Mouse (Mus musculus): ENCODE results near the gene Alkbh4. TPM values are rescaled to one million over a fixed set of nuclear protein-coding genes. Genes with fewer than 3 reads are reported as not detected.
"Not testable (repeated sequence)": the region's sequence is repeated elsewhere in the genome, so short reads cannot be mapped to it uniquely, and the experiment has no call there.

Gene Alkbh4
- total RNA-seq (2014; fragmentation: Nextera tagmentation) (12.1 and 19.2 TPM in 2 replicates), total RNA-seq (2017) (8.1 and 8.5 TPM in 2 replicates)

DNA sequence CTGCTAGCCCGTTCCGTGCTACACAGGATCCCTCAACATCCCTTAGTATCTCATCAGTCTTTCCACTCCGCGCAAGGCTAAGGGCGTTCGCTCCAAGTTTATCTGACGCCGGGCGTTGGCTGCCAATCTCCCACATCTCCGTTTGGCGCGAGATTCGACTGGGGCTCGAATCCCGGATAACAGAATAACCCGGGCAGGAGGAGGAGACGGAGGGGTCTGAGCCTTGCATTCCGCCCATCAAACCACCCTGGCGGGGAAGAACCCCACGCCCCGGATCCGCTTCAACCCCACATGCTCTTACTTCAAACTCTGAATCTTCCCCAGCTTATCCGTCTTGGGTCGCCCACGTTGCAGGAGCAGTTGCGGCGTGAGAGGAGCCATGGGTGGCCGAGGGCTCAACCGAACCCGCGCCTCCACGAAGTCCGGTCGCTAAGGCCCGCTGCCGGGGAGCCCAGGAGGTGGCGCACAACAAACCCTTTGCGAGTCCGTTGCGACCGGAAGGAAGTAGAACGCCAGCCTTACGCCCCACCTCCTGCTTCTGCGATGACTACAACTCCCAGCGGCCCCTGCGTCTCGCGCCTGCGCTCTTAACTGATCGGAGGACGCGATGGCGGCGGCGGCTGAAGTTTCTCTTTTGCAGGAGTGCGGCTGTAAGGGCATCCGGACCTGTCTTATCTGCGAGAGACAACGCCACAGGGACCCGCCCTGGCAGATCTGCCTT lies at the start of gene Alkbh4, which contains the start of gene Lrwd1:
Gene Alkbh4, plus strand, starts transcription at position 576 of the 721 bp plus-strand sequence.
Gene Lrwd1, minus strand, starts transcription at position 504 of the 721 bp plus-strand sequence.
- ATAC-seq (replicated peaks; ENCODE audit: low FRiP score, low TSS enrichment, poor library complexity, severe bottlenecking), result peak; percentile 85

DNA sequence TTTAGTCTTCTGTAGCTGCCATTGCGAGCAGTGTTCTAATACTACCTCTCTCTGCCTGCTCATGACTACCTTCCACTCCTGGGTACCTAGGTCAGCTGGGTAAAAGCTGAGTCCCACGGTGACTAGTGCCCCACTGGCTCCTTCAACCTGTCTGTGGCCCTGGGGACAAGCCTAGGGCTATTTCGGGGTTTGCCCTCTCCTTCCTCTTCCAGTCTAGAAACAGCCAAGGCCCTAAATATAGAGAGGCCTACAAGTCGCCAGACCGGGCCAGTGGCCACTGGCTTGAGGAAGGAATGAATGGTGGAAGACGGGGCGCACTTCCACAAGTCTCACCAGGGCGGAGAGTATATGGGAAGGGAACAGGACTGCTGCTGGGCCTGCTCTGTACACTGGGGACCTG lies 49.7 kb upstream of the Alkbh4 start:
- no peak for ATAC-seq (replicated peaks; ENCODE audit: low FRiP score, low TSS enrichment, poor library complexity, severe bottlenecking)

DNA sequence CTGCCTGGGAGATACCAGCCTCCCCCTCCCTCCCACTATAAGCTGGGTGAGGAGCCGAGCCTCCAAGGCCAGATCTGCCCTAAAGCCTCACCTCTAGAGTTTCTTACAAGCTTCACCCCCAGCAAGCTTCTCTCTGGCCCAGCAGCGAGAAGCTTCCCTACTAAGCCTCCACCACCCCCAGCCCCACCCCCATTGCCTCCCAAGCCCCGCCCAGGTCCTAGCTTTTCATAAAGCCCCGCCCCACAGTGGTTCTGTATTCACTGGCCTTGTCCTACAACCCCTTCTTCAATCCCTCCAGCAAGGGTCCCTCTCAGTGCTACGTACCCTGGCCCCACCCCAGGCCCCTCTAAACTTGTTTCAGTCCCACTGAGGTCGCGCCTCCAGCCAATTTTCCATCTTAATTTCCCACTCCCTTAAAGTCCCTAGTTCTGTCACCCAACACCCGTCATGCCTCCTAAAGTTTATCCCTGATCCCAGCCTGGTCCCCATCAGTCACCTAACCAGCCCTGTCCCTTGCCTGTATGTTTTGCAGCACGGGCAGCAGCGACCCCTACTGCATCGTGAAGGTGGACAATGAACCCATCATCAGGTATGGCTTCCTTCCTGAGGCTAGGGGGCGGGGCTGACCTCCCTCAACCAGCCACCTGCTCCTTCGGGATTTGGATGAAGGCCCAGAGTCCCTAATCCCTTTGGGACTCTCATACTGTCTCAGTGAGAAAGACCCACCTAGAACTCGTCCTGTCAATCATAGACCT lies 46.9 kb upstream of the Alkbh4 start:
- no peak for ATAC-seq (replicated peaks; ENCODE audit: low FRiP score, low TSS enrichment, poor library complexity, severe bottlenecking)

DNA sequence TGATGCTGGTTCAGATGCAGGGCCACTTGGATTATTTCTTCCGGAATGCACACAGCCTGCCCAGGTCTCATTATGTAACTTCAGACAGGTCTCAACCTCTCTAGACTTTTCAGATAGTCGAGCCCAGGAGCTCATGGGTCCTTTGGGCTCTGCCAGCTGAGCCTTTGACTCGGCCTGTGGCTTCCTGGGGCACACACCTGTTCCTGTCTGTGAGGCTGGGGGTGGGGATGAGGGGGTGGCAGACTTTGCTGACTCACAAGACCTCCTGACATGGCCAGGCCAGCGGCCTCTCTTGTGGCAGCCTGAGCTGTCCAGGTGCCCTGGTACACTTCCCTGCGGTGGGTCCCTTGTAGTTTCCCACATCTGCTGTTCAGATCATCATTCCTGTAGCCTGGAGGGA lies 44.0 kb upstream of the Alkbh4 start:
- no peak for ATAC-seq (replicated peaks; ENCODE audit: low FRiP score, low TSS enrichment, poor library complexity, severe bottlenecking)

DNA sequence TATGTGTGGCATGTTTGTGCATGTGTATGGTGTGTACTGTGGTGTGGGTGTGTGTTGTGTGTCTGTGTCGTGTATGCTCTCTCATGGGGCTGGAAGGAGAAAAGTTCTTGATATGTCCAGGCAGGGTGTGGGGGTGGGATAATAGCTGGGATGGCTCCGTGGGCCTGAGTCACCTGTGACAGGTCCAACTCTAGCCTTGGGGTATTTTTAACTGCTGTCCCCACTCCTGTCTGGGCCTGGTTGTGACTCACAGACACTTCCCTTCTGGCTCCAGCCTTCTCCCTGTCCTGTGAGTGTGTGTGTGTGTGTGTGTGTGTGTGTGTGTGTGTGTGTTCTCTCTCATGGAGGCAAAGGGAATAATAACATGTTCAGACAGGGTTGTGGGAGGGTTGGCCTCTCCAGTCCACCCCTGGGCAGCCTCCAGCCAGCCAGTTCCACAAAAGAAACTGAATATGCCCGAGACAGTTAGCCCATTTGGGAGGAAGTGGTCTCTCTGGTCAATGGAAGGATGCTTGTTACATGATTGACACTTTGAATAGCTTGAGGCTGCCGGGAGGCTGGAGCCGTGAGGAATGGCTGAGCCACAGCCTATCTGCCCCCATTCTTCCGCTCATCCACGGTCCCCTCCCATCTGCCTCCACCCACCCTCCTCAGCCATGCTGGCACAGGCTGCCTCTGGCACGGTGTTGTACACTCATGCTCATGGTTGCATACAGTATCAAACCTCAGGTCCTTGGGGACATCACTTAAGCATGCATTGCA lies 41.5 kb upstream of the Alkbh4 start:
- ATAC-seq (replicated peaks; ENCODE audit: low FRiP score, low TSS enrichment, poor library complexity, severe bottlenecking), result no peak; the same call in 1 of the 2 replicates

DNA sequence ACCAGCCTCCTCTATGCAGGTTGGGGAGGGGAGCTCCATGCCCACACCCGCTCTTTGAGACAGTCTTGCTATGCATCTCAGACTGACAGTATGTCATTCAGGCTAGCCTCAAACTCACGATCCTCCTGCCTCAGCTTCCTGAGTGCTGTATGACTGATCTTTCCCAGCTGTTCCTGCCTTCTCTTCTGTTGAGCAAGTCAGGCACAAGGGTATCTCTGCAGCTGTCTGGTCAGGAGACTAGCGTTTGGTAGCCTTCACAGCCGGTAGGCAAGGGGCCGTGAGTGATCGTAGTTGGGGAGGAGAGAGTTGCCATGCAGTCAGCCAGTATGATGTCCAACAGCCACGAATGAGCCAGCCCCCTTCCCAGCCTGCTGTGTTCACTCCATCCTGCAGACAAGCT lies 40.9 kb upstream of the Alkbh4 start:
- no peak for ATAC-seq (replicated peaks; ENCODE audit: low FRiP score, low TSS enrichment, poor library complexity, severe bottlenecking)

DNA sequence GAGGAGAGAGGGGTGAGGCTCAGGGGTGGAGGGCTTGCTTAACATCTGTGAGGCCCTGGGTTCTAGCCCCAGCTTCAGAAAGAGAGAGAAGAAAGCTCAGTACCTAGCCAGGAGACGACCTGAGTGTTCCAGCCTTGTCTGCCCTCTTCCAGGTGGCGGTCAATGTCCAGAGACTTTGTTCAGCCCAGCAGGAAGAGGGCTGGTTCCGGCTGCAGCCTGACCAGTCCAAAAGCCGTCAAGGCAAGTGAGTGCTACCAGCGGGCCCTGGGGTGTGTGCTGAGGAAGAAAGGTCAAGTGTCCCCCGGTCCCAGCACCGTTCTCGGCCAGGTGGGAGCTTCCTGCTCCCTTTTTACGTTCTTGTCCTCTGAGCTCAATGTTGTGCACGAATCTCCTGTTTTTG lies 37.4 kb upstream of the Alkbh4 start:
- no peak for ATAC-seq (replicated peaks; ENCODE audit: low FRiP score, low TSS enrichment, poor library complexity, severe bottlenecking)

DNA sequence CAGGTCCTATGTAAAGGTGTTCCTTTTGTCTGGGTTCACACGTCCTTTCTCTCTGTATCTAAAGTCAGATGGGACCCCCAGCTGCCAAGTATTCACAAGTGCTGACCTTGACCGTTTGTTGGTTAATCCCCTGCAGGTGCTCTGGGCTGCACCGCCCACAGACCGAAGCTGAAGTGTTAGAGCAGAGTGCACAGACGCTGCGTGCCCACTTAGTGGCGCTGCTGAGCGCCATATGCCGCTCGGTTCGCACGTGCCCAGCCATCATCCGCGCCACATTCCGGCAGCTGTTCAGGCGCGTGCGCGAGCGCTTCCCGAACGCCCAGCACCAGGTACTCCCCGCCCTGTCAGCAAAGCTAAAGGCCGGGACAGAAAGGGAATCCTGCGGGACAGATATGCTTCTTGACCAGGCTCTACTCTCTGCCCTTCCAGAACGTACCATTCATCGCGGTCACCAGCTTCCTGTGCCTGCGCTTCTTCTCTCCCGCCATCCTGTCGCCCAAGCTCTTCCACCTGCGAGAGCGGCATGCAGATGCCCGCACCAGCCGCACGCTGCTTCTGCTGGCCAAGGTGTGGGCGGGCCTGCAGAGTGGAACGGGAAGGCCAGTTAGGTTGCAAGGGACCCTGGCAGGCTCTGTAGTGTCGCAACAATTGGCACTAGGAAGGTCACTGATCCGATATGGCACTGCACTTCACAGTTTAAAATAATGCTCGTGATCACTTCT lies 33.7 kb upstream of the Alkbh4 start:
- ATAC-seq (replicated peaks; ENCODE audit: low FRiP score, low TSS enrichment, poor library complexity, severe bottlenecking), result peak; percentile 90

DNA sequence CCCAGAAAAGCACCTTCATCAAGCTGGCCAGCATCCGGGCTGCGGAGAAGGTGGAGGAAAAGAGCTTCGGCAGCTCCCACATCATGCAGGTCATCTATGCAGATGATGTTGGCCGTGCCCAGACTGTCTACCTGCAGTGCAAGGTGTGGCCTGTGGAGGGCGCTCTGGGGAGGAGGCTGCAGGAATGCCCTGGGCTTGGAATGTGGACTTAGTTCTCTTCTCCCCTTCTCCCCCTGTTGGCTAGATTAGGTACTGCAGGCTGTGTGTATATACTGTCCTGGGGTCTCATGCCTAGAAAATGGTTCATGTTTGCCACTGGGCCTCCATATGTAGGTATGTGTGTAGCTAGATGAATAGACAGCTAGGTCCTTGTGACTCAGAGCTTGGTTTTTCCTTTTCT lies 31.4 kb upstream of the Alkbh4 start:
- ATAC-seq (replicated peaks; ENCODE audit: low FRiP score, low TSS enrichment, poor library complexity, severe bottlenecking), result peak; percentile 16; the same call in 1 of the 2 replicates

DNA sequence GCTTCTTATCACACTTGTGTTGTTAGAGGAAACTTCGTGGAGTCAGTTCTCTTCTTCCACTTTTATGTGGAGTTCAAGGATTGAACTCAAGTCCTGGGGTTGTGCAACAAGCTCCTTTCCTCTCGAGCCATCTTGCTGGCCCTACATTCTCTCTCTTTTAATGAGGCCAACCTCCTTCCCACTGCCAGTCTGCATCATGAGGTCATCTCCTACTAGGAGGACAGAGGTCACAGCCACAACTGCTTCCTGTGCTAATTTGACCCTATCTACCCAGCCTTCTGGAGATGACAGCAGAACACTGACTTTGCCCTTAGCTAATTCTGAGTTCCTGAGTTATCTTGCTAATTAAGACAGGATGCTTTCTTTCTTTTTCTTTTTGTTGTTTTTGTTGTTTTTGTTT lies 27.5 kb upstream of the Alkbh4 start:
- ATAC-seq (replicated peaks; ENCODE audit: low FRiP score, low TSS enrichment, poor library complexity, severe bottlenecking), result no peak

DNA sequence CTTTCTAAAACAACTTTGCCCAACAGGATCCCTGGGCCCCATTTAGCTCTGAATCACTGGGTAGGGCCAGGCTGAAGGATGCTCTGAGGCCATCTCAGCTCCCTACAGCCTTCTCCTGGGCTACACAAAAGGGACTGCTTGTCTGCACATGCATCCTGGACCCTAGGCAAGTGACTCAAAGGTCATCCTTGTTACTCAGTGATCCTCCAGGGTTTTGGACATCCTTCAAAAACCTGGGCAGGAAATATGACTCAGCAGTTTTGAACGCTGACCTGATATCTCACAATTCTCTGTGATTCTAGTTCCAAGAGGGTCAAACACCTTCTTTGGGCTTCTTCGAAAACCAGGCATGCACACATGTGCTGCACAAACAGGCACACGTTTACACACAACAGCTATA lies 26.9 kb upstream of the Alkbh4 start:
- no peak for ATAC-seq (replicated peaks; ENCODE audit: low FRiP score, low TSS enrichment, poor library complexity, severe bottlenecking)

DNA sequence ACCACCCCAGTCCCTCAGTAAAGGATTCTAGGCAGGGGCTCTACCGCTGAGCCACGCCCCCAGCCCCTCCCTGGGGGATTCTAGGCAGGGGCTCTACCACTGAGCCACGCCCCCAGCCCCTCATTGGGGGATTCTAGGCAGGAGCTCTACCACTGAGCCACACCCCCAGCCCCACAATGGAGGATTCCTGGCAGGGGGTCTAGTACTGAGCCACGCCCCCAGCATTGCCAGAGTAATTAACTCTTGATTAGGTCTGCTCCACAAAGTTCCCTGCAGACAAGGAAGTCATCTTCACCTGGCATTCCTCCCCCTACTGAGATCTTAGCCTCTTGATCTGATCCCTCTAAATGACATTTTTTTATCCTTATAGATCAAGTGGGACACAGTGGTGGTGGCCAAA lies 22.4 kb upstream of the Alkbh4 start:
- ATAC-seq (replicated peaks; ENCODE audit: low FRiP score, low TSS enrichment, poor library complexity, severe bottlenecking), result not testable (repeated sequence)

DNA sequence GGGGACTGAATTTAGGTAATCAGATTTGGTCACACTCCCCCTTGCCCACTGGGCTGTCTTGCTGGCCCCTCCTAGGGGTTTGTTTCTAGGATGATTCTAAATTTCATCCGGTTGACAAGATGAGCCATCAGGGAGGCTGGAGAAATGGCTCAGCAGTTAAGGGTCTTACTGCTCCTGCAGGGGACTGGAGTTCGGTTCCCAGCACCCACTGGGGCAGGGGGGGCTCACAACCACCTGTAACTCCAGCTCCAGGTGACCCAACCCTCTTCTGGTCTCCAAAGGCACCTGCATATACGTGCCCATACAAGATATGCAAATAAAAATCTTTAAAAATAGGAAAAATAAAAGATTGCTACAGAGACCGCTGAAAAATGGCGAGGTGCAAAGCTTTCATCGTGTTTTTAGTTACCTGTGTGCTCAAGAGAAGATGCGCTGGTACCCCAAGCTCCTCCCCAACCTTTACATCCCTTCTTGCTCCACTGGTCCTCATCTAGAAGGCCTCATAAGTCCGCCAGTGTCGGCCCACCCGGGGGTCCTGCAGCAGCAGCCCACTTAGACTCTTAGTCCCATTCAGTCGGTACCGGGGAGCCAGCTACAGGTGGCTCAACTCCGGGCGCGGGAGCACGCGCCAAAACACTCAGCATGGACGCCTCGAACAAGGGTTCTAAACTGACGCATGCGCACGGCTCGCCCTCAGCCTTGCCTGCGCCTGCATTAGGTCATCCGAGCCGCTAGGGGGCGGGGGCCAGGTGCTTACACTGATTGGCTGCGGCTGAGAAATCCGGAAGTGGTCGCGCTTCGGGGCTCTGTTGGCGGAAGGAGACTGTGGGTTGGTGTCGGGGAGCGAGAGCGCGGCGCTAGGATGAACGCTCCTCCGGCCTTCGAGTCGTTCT lies 19.8 kb upstream of the Alkbh4 start, which contains the start of gene Polr2j:
Gene Polr2j, plus strand, starts transcription at position 741 of the 893 bp plus-strand sequence.
- ATAC-seq (replicated peaks; ENCODE audit: low FRiP score, low TSS enrichment, poor library complexity, severe bottlenecking), result peak; percentile 93

DNA sequence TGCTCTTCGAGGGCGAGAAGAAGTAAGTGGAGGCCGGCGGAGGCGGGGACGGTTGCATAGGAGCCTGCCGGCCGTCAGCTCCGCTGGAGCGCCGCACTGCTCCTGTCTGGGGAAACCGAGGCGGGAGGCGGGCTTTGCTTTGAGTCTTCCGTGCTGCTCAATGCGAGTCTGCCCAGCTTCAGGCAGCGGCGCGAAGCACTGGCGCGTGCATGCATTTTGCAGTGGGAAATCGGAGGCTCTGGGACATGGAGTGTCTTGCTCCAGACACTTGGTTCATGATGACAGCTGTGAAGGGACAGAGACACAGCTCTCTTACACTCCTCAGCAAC lies 19.2 kb upstream of the Alkbh4 start:
- ATAC-seq (replicated peaks; ENCODE audit: low FRiP score, low TSS enrichment, poor library complexity, severe bottlenecking), result peak; percentile 61

DNA sequence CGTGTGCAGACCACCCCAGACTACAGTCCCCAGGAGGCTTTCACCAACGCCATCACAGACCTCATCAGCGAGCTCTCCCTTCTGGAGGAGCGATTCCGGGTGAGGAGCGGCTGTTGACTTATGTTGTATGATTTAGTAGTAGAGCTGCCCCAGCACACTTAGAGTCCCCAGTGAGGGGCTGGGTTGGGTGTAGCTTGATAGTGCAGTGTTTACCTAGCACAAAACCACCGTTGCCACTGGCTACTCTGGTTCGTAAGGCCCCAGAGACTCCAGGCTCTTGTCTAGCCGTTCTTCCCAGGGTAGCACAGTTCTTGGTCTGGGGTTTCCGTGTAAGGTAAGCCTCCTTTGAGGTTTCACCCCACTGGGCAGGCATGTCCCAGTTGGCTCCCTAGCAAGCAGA lies 13.8 kb upstream of the Alkbh4 start:
- ATAC-seq (replicated peaks; ENCODE audit: low FRiP score, low TSS enrichment, poor library complexity, severe bottlenecking), result no peak

DNA sequence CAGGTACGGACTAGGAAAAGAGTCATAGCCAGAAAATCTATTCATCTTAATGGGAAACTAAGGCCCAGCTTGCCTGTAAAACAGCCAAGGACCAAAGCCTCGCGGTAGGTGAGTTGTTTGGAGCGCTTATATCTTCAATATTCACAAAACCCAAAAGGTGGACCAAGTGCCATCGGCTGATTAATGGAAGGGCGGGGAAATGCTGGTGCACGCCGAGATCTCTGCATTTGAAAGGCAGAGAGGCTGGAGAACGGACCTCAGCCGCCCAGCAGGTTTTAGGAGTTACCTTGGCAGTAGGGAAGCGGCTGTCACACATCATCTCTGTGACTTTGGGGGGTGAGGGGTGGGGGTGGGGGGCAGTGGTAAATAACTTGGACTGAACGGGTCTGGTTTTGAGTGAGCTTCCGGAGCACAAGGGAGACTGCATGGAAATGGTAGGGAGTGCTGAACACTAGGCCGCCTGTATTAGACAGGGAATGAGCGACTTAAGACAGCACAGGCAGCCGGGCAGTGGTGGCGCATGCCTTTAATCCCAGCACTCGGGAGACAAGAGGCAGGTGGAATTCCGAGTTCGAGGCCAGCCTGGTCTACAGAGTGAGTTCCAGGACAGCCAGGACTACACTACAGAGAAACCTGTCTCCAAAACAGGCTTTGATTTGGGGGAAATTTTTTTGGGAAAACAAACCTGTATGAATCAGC lies 495 bp downstream of the Alkbh4 start:
- ATAC-seq (replicated peaks; ENCODE audit: low FRiP score, low TSS enrichment, poor library complexity, severe bottlenecking), result no peak; the same call in 1 of the 2 replicates

DNA sequence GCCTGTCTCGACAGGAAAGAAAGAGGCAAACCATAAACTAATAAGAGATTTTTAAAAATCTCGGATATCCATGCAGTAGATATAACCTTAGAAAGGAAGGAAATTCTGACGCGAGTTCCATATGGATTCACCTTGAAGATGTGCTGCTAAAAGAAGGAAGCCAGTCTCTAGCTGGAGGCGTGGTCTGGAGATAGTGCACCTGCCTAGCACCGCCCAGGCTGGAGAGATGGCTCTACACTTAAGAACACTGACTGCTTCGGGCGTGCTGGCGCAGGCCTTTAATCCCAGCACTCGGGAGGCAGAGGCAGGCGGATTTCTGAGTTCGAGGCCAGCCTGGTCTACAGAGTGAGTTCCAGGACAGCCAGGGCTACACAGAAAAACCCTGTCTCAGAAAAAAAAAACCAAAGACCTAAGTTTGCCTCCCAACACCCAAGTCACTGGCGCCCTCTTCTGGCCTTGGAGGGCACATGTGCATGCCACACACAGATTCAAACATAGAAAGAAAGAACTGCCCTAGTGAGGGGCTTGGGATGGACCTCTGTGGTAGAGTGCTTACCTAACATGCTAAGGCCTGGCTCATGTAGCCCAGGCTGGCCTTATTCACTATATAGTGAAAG lies 1.8 kb downstream of the Alkbh4 start:
- 0 out of 2 replicates have a peak, but pooled peaks have one; percentile 31 for ATAC-seq (replicated peaks; ENCODE audit: low FRiP score, low TSS enrichment, poor library complexity, severe bottlenecking)

All from megakaryocyte-erythroid progenitor cell, adult 5-6 weeks (primary cell).